Mouse (Mus musculus): ENCODE data around the gene Trp53rka.
"Not testable (repeated sequence)": the region's sequence is repeated elsewhere in the genome, so short reads cannot be mapped to it uniquely, and the experiment has no call there.

Gene Trp53rka

GRCm38 (mm10) chr2:165492648-165493553 is at the start of gene Trp53rka:
TSS of gene Trp53rka (minus strand) at chr2:165493324.
- DNase-seq (ENCODE audit: extremely low read depth, low read depth, low spot score): peak; percentile 10

GRCm38 (mm10) chr2:165540975-165541374 is 47.9 kb upstream of the Trp53rka start:
- no peak for DNase-seq (ENCODE audit: extremely low read depth, low read depth, low spot score)

GRCm38 (mm10) chr2:165533789-165534188 is 40.7 kb upstream of the Trp53rka start:
- DNase-seq (ENCODE audit: extremely low read depth, low read depth, low spot score): no peak

- no peak for DNase-seq (ENCODE audit: extremely low read depth, low read depth, low spot score)
These were observed 36.0 kb upstream of the Trp53rka start for GRCm38 (mm10) chr2:165529106-165529505.

- no peak for DNase-seq (ENCODE audit: extremely low read depth, low read depth, low spot score)
These were observed 32.5 kb upstream of the Trp53rka start for GRCm38 (mm10) chr2:165525609-165526008.

- DNase-seq (ENCODE audit: extremely low read depth, low read depth, low spot score): no peak
These were observed 22.1 kb upstream of the Trp53rka start for GRCm38 (mm10) chr2:165515178-165515728.

GRCm38 (mm10) chr2:165512870-165513600 is 19.9 kb upstream of the Trp53rka start:
- DNase-seq (ENCODE audit: extremely low read depth, low read depth, low spot score): no peak

- DNase-seq (ENCODE audit: extremely low read depth, low read depth, low spot score): no peak
These were observed 19.3 kb upstream of the Trp53rka start for GRCm38 (mm10) chr2:165512426-165512825.

GRCm38 (mm10) chr2:165511530-165511929 is 18.4 kb upstream of the Trp53rka start:
- DNase-seq (ENCODE audit: extremely low read depth, low read depth, low spot score): not testable (repeated sequence)

GRCm38 (mm10) chr2:165510914-165511458 is 17.9 kb upstream of the Trp53rka start:
- DNase-seq (ENCODE audit: extremely low read depth, low read depth, low spot score): not testable (repeated sequence)

- no peak for DNase-seq (ENCODE audit: extremely low read depth, low read depth, low spot score)
These were observed 17.3 kb upstream of the Trp53rka start for GRCm38 (mm10) chr2:165510466-165510865.

- no peak for DNase-seq (ENCODE audit: extremely low read depth, low read depth, low spot score)
These were observed 16.6 kb upstream of the Trp53rka start for GRCm38 (mm10) chr2:165509686-165510085.

- DNase-seq (ENCODE audit: extremely low read depth, low read depth, low spot score): no peak
These were observed 10.4 kb upstream of the Trp53rka start, which contains the start of gene Slc2a10 for GRCm38 (mm10) chr2:165503259-165504203. TSS of gene Slc2a10 (plus strand) at chr2:165503787.

GRCm38 (mm10) chr2:165498816-165499215 is 5.7 kb upstream of the Trp53rka start:
- DNase-seq (ENCODE audit: extremely low read depth, low read depth, low spot score): peak; percentile 74

GRCm38 (mm10) chr2:165497706-165498275 is 4.7 kb upstream of the Trp53rka start:
- DNase-seq (ENCODE audit: extremely low read depth, low read depth, low spot score): peak; percentile 72

GRCm38 (mm10) chr2:165496251-165496650 is 3.1 kb upstream of the Trp53rka start:
- no peak for DNase-seq (ENCODE audit: extremely low read depth, low read depth, low spot score)

GRCm38 (mm10) chr2:165494495-165494894 is 1.4 kb upstream of the Trp53rka start:
- DNase-seq (ENCODE audit: extremely low read depth, low read depth, low spot score): no peak

GRCm38 (mm10) chr2:165493587-165494210 is 575 bp upstream of the Trp53rka start:
- DNase-seq (ENCODE audit: extremely low read depth, low read depth, low spot score): no peak

- no peak for DNase-seq (ENCODE audit: extremely low read depth, low read depth, low spot score)
These were observed 6.1 kb downstream of the Trp53rka start for GRCm38 (mm10) chr2:165486881-165487535.
